Mouse (Mus musculus) heart, embryonic 12.5 days (tissue): Measurements from ENCODE around the gene Notch1. TPM values are rescaled to one million over a fixed set of nuclear protein-coding genes. Genes with fewer than 3 reads are reported as not detected.
A peak's percentile ranks its signal among the peaks of the same experiment; 100 is the strongest.

Experiments
- ATAC-seq: fragments of 200-750 bp; cut with Nextera tagmentation; 2 replicates; pipeline ENCODE4 v1.8.0; 2017; ENCODE audit warnings: moderate TSS enrichment, moderate library complexity; ENCODE audit not compliant: insufficient number of reproducible peaks, low FRiP score
- H3K27ac ChIP-seq: fragments of 300-500 bp; sonication (generic); 2 replicates; pipeline ENCODE4 v1.5.1; 2016; ENCODE audit warnings: mild to moderate bottlenecking, moderate library complexity; ENCODE audit not compliant: poor library complexity, severe bottlenecking
- H3K27me3 ChIP-seq: fragments of 300-500 bp; sonication (generic); replicated peaks from 2 replicates; pipeline ENCODE4 v1.6.1; 2016; ENCODE audit warnings: mild to moderate bottlenecking, moderate library complexity
- H3K36me3 ChIP-seq: fragments of 300-500 bp; sonication (generic); 2 replicates; pipeline ENCODE4 v1.6.1; 2016; ENCODE audit warnings: mild to moderate bottlenecking, moderate library complexity
- H3K4me1 ChIP-seq: fragments of 300-500 bp; sonication (generic); replicated peaks from 2 replicates; pipeline ENCODE4 v1.6.1; 2016; ENCODE audit warnings: mild to moderate bottlenecking
- H3K4me2 ChIP-seq: fragments of 300-500 bp; sonication (generic); 2 replicates; pipeline ENCODE4 v1.6.1; 2016; ENCODE audit warnings: mild to moderate bottlenecking, moderate library complexity
- H3K4me3 ChIP-seq: fragments of 300-500 bp; sonication (generic); 2 replicates; pipeline ENCODE4 v1.5.1; 2016; ENCODE audit warnings: mild to moderate bottlenecking
- H3K9ac ChIP-seq: fragments of 300-500 bp; sonication (generic); 2 replicates; pipeline ENCODE4 v1.6.1; 2016; ENCODE audit warnings: mild to moderate bottlenecking, moderate library complexity
- H3K9me3 ChIP-seq: fragments of 300-500 bp; sonication (generic); replicated peaks from 2 replicates; pipeline ENCODE4 v1.6.1; 2016; ENCODE audit warnings: mild to moderate bottlenecking, moderate library complexity
- WGBS: fragments of 180-500 bp; shearing (Covaris S2); methylation state at CpG from one replicate; pipeline ENCODE4 v1.1.7; 2016; 5-methylcytosine and 5-hydroxymethylcytosine counted together
- polyA plus RNA-seq: library from polyadenylated mRNA; unstranded; fragments of >200 nt; fragmentation: Nextera tagmentation; extraction: Ambion mirVana; gene quantifications from 2 replicates; pipeline ENCODE4 v1.2.1, GENCODE M21; 2016

Gene Notch1
- 20.4 TPM in 2 replicates for polyA plus RNA-seq

GRCm38 (mm10) chr2:26516275-26516674 is at the start of gene Notch1:
Notch1 (minus strand) TSS chr2:26516663.
- Histone ChIP-seq H3K36me3 (no peaks in the 10 kb centered on the region), H3K4me3 (peak within 1 kb of the TSS; percentile 12), H3K4me2 (peak within 1 kb of the TSS; percentile 51), H3K9ac (peak within 1 kb of the TSS; percentile 32), H3K27ac (peak within 1 kb of the TSS; percentile 23), H3K9me3 (no peaks in the 10 kb centered on the region), H3K27me3 (no peaks in the 10 kb centered on the region), H3K4me1 (peaks cover 37% of the 10 kb centered on the region)
- WGBS: 6% methylated on average over 12 of the region's 12 CpGs
- peak; percentile 77 for ATAC-seq

GRCm38 (mm10) chr2:26566221-26566620 is 49.8 kb upstream of the Notch1 start:
- Histone ChIP-seq H3K4me1 (peaks cover 27% of the 10 kb centered on the region), H3K9me3 (no peaks in the 10 kb centered on the region), H3K4me3 (no peak overlapping the region), H3K36me3 (no peaks in the 10 kb centered on the region), H3K4me2 (no peak overlapping the region), H3K27me3 (no peaks in the 10 kb centered on the region; the same call in 1 of the 2 replicates), H3K27ac (no peak overlapping the region), H3K9ac (no peak overlapping the region)
- WGBS: 10% methylated on average over 4 of the region's 4 CpGs
- ATAC-seq: 0 out of 2 replicates have a peak, but pooled peaks have one; percentile 33

GRCm38 (mm10) chr2:26561351-26562016 is 45.0 kb upstream of the Notch1 start:
- Histone ChIP-seq H3K4me3 (no peak overlapping the region), H3K9ac (0 out of 2 replicates have a peak overlapping the region, but pooled peaks have one; percentile 1), H3K27ac (no peak overlapping the region), H3K36me3 (no peaks in the 10 kb centered on the region), H3K27me3 (no peaks in the 10 kb centered on the region; the same call in 1 of the 2 replicates), H3K4me2 (no peak overlapping the region), H3K4me1 (peaks cover 21% of the 10 kb centered on the region), H3K9me3 (no peaks in the 10 kb centered on the region)
- WGBS: 37% methylated on average over 6 of the region's 6 CpGs
- ATAC-seq: peak; percentile 67

GRCm38 (mm10) chr2:26560506-26560905 is 44.0 kb upstream of the Notch1 start:
- Histone ChIP-seq H3K9me3 (no peaks in the 10 kb centered on the region), H3K27ac (no peak overlapping the region), H3K4me3 (no peak overlapping the region), H3K9ac (no peak overlapping the region), H3K4me1 (peaks cover 20% of the 10 kb centered on the region), H3K4me2 (no peak overlapping the region), H3K27me3 (no peaks in the 10 kb centered on the region; the same call in 1 of the 2 replicates), H3K36me3 (no peaks in the 10 kb centered on the region)
- WGBS: 76% methylated on average over 5 of the region's 5 CpGs
- ATAC-seq: no peak

GRCm38 (mm10) chr2:26556535-26556993 is 40.1 kb upstream of the Notch1 start:
- H3K4me1 ChIP-seq: peaks cover 28% of the 10 kb centered on the region
- peak overlapping the region; percentile 3; the same call in 1 of the 2 replicates for H3K9ac ChIP-seq
- no peaks in the 10 kb centered on the region for H3K36me3 ChIP-seq
- no peak overlapping the region; the same call in 1 of the 2 replicates for H3K4me2 ChIP-seq
- no peaks in the 10 kb centered on the region for H3K9me3 ChIP-seq
- 0 out of 2 replicates have a peak, but pooled peaks have one; percentile 3 for ATAC-seq
- no peak overlapping the region for H3K4me3 ChIP-seq
- H3K27ac ChIP-seq: 0 out of 2 replicates have a peak overlapping the region, but pooled peaks have one; percentile 4
- WGBS: 30% methylated on average over 4 of the region's 4 CpGs
- no peaks in the 10 kb centered on the region for H3K27me3 ChIP-seq

GRCm38 (mm10) chr2:26555076-26555475 is 38.6 kb upstream of the Notch1 start:
- Histone ChIP-seq H3K4me3 (no peak overlapping the region), H3K27me3 (no peaks in the 10 kb centered on the region), H3K27ac (no peak overlapping the region), H3K4me1 (peaks cover 43% of the 10 kb centered on the region), H3K4me2 (no peak overlapping the region), H3K9ac (no peak overlapping the region), H3K36me3 (no peaks in the 10 kb centered on the region), H3K9me3 (no peaks in the 10 kb centered on the region)
- 75% methylated on average over 4 of the region's 4 CpGs for WGBS
- ATAC-seq: no peak

GRCm38 (mm10) chr2:26553904-26554303 is 37.4 kb upstream of the Notch1 start:
- no peak overlapping the region for H3K9ac ChIP-seq
- peaks cover 48% of the 10 kb centered on the region for H3K4me1 ChIP-seq
- H3K4me3 ChIP-seq: no peak overlapping the region
- H3K36me3 ChIP-seq: no peaks in the 10 kb centered on the region
- no peak overlapping the region for H3K4me2 ChIP-seq
- no peaks in the 10 kb centered on the region for H3K9me3 ChIP-seq
- no peak overlapping the region for H3K27ac ChIP-seq
- WGBS: 80% methylated on average over 9 of the region's 9 CpGs
- no peak for ATAC-seq
- H3K27me3 ChIP-seq: no peaks in the 10 kb centered on the region

GRCm38 (mm10) chr2:26552066-26552465 is 35.6 kb upstream of the Notch1 start:
- Histone ChIP-seq H3K9me3 (no peaks in the 10 kb centered on the region), H3K4me2 (no peak overlapping the region), H3K9ac (no peak overlapping the region), H3K4me1 (peaks cover 48% of the 10 kb centered on the region), H3K27ac (no peak overlapping the region), H3K27me3 (no peaks in the 10 kb centered on the region), H3K36me3 (no peaks in the 10 kb centered on the region), H3K4me3 (no peak overlapping the region)
- ATAC-seq: no peak
- 84% methylated on average over 2 of the region's 2 CpGs for WGBS

- Histone ChIP-seq H3K27ac (peak overlapping the region; percentile 2; the same call in 1 of the 2 replicates), H3K4me1 (peaks cover 42% of the 10 kb centered on the region), H3K9me3 (no peaks in the 10 kb centered on the region), H3K9ac (no peak overlapping the region), H3K27me3 (no peaks in the 10 kb centered on the region), H3K36me3 (no peaks in the 10 kb centered on the region), H3K4me2 (no peak overlapping the region), H3K4me3 (no peak overlapping the region)
- ATAC-seq: no peak
- WGBS: 70% methylated on average over 8 of the region's 8 CpGs
Observed at GRCm38 (mm10) chr2:26551446-26551845, 35.0 kb upstream of the Notch1 start.

- H3K4me3 ChIP-seq: no peak overlapping the region
- no peaks in the 10 kb centered on the region for H3K36me3 ChIP-seq
- peak overlapping the region; percentile 2; the same call in 1 of the 2 replicates for H3K27ac ChIP-seq
- peaks cover 36% of the 10 kb centered on the region for H3K4me1 ChIP-seq
- H3K27me3 ChIP-seq: no peaks in the 10 kb centered on the region
- no peak overlapping the region for H3K9ac ChIP-seq
- no peaks in the 10 kb centered on the region for H3K9me3 ChIP-seq
- no peak overlapping the region for H3K4me2 ChIP-seq
- WGBS: 27% methylated on average over 3 of the region's 3 CpGs
- ATAC-seq: peak; percentile 66
Observed at GRCm38 (mm10) chr2:26550777-26551176, 34.3 kb upstream of the Notch1 start.

GRCm38 (mm10) chr2:26550205-26550604 is 33.7 kb upstream of the Notch1 start:
- Histone ChIP-seq H3K27ac (no peak overlapping the region), H3K4me1 (peaks cover 34% of the 10 kb centered on the region), H3K9me3 (no peaks in the 10 kb centered on the region), H3K9ac (no peak overlapping the region), H3K36me3 (no peaks in the 10 kb centered on the region), H3K4me3 (no peak overlapping the region), H3K27me3 (no peaks in the 10 kb centered on the region), H3K4me2 (no peak overlapping the region)
- no peak for ATAC-seq
- 37% methylated on average over 3 of the region's 3 CpGs for WGBS
